Mouse (Mus musculus): ENCODE measurements around the gene Cct3.
"Not testable (repeated sequence)": the region's sequence is repeated elsewhere in the genome, so short reads cannot be mapped to it uniquely, and the experiment has no call there.

Gene Cct3

DNA sequence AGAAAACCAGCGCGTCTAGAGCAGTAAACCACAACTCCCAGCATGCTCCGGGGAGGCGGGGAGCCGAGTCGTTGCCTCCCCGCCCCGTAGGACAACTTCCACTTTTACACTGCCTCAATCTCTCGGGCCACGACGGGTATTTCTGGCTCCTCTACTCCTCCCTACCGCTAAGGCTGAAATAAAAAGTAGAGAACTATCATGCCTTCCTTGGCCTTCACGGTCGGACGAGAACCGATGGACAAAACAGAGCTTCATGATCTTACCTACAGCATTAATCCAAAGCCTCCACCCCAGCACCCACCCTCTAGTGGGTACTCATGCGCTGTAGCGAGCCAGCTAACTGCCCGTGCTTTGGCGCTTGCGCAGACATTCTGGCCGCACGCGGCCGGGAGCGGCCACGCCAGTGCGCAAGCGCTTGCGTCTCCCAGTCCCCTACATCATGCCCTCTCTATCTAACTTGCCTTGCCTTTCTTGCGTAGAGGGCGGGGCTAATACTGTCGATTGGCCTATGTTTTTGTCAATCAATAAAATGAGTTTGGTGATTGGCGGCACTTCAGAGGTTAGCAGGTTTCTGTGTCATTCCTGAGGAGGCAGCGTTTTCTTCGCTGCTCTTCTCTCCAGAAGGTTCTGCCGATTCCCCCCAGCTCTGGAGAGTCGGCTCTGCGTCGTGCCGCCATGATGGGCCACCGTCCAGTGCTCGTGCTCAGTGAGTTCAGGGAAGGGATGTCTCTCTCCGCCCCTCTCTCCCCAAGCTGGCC lies at the start of gene Cct3, which contains the start of gene Tsacc:
Gene Cct3, plus strand, starts transcription at position 556 of the 758 bp plus-strand sequence.
Gene Tsacc, minus strand, starts transcription at position 439 of the 758 bp plus-strand sequence.
- DNase-seq (ENCODE audit: low read depth, low spot score) = peak; percentile 99

DNA sequence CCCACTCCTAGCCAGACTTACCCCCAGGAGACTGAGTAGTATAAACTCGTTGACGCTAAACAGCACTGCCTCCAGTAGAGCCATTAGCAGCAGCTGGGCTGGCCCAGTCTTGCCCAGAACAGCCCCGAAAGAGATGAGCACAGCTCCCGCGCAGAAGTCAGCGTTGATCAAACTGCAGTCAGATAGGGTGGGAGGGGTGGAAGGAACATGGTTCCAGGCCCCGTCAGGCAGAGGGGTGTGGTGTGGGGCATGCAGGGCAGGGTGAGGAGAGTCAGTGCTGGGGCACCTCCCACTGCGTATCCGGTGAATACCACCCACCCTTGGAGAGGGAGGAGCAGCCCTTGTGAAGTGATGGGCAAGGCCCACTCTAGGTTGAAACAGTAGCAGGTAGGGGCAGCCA lies 49.2 kb upstream of the Cct3 start:
- no peak for DNase-seq (ENCODE audit: low read depth, low spot score)

DNA sequence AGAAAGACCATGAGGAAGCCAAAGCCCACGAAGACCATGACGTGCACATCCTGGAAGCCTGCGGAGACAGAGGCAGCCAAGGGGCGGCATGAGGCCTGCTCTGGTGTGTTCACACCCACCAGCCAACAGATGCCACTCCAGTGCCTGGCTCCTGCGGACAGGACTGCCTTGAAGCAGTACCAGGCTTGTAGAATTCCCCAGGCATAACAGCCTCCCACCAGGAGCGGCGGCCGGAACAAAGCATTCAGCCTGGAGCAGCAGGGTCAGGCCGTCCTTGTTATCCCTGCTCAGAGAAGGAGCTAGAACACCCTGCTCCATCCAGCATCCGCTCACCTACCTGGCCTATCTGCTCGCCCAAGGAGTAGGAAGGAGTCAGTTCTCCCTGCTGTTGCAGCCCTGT lies 48.5 kb upstream of the Cct3 start:
- DNase-seq (ENCODE audit: low read depth, low spot score) = no peak

DNA sequence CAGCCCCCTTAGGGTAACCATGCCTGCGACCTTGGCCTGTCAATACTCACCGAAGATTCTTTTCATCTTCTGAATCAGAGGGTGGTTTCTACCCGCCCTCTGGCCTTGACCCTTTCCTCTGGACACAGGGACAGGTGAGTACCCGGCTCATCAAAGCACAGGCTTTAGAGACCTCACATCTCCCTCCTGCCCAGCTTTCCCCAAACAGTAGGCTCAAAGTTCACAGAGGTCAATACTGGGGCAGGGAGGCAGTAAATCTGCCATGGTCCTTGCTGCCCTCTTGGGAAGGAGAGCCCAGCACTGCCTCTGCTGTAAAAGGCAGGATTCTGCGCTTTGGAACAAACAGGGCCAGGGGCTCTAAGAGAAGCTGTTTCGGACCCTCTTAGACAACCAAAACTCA lies 44.2 kb upstream of the Cct3 start:
- no peak for DNase-seq (ENCODE audit: low read depth, low spot score)

DNA sequence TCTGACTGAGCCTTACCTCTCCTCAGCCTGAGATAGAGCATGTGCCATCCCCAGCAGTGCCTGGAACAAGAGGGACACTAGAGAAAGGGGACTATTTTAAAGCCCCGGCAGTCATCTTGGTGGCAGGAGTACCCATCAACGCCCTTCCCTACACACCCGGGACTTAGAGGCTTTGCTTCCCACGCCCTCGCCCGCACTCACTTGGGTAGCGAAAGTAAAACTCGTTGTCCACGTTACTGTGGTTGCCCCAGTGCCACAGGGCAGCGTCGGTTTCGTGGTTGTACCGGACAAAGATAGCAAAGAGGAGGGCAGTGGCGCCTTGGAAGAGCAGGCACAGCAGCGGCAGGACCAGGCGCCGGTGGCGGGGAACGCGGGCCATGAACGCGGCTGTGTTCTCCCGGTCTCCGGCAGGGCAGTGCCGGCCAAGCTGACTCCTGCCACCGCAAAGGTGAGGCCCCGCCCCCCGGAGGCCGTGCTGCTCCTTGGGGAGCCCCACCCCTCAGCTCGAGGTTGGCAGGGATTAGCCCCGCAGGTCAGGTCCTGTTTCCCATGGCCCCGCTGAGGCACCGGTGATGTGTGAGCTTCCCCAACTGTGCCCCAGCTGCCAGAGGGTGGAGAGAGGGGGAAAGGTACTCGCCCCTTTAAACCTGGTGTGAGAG lies 42.5 kb upstream of the Cct3 start, which contains the start of gene Rhbg:
Gene Rhbg, minus strand, starts transcription at position 442 of the 659 bp plus-strand sequence.
- peak; percentile 43 for DNase-seq (ENCODE audit: low read depth, low spot score)

DNA sequence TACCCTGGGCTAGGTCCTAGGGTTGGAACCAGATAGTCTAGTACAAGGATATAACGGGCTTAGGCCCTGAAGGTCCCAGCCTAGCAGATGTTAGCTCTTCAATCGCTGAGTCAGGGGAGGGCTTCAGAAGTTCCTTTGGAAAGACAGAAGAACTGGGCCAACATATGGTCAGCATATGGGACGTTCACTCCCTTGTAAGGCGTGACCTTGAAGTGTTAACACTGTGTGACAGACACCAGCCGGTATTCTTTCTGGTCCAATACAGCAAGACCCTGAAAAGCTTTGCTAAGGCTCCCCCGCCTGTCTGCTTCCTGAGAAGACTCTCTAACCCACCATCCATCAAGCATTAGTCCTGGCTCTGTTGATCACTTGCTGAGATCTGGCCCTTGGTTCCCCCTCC lies 41.0 kb upstream of the Cct3 start:
- no peak for DNase-seq (ENCODE audit: low read depth, low spot score)

DNA sequence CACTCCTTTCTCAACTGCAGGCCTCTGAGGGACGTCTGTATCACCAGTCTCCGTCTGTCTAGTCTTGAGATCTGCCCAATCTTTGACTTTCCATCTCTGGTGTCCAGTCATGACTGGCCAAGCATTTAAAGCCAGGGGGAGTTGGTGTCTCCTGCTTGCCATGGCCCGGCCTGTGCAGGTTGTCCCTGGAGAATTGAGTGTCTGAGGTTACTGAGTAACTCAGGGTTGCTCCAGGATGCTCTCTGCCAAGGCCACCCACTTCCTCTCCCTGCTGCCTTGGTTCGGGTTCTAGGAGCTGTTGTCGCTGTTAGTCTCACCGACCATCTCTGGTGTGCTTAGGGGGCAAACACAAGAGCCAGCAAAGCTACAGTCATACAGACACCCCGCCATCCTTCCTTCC lies 40.5 kb upstream of the Cct3 start:
- DNase-seq (ENCODE audit: low read depth, low spot score) = no peak

DNA sequence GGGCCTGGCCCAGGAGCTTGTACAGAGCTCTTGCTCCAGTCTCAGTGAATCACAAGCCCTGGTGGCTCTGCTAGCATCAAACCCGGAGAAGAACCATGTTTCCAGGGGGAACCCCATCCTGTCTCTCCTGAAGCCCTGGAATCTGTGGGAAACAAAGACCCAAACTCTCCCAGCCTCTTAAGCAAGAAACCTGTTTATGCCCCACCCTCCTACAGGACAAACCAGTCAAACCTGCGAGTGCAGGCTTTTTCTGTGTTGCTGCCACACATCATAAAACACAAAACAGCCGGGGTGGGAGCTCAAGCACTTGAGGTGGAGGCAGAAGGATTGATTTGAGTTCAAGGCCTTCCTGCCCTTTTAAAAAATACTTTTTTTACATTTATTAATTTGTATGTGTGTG lies 34.6 kb upstream of the Cct3 start:
- no peak for DNase-seq (ENCODE audit: low read depth, low spot score)

DNA sequence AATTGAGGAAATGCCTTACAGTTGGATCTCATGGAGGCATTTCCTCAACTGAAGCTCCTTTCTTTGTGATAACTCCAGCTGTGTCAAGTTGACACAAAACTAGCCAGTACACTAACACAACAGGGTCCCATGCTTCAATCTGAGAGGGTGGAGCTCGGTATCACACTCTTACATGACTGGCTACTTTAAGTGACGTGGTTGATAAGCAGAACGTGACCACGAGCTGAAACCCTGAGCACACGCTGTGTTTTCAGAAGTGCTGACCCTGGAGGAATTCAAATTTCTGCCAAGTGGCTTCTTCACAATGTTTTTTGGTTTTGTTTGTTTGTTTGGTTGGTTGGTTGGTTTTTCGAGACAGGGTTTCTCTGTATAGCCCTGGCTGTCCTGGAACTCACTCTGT lies 28.9 kb upstream of the Cct3 start:
- not testable (repeated sequence) for DNase-seq (ENCODE audit: low read depth, low spot score)

DNA sequence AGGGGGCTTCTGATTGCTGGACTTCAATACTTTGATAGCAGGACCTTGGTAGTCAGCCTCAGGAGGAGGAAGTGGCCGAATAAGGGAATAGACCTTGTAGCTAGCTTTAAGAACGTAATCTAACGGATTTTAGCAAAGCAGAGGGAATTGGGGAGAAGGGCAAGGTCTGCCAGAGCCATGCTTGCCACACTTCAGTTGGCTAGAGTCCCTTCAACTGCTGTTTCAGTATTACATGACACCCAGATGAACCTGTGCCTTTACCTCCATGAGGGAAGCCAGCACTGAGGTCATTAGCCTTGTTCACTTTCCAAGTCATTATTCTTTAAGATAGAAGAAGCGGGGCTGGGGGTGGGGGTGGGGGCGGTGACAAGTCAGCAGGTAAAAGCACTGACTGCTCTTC lies 27.9 kb upstream of the Cct3 start:
- no peak for DNase-seq (ENCODE audit: low read depth, low spot score)

DNA sequence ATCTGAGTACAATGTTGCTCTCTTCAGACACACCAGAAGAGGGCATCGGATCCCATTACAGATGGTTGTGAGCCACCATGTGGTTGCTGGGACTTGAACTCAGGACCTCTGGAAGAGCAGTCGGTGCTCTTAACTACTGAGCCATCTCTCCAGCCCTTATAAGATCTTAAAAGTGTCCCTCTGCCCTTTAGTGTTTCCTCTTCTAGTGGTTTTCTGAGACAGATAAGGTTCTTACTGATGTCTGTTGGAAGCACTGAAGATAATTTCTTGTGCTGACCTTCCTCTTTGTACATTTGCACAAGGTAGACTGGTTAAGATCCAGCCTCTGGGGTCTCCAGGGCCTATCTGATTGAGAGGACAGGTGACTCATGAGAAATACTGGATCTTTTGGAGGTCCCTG lies 25.6 kb upstream of the Cct3 start:
- not testable (repeated sequence) for DNase-seq (ENCODE audit: low read depth, low spot score)

DNA sequence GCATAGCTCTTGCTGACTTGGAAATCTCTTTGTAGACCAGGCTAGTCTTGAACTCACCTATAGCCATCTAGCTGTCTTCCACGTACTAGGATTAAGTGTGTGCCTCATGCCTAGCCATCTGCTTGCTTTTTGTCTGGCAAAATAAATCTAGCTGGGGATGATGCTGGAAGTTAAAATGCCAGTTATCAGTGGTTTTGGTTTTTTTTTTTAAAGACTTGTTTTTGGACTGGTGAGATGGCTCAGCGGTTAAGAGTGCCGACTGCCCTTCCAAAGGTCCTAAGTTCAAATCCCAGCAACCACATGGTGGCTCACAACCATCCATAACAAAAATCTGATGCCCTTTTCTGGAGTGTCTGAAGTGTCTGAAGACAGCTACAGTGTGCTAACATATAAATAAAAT lies 25.1 kb upstream of the Cct3 start:
- DNase-seq (ENCODE audit: low read depth, low spot score) = no peak

DNA sequence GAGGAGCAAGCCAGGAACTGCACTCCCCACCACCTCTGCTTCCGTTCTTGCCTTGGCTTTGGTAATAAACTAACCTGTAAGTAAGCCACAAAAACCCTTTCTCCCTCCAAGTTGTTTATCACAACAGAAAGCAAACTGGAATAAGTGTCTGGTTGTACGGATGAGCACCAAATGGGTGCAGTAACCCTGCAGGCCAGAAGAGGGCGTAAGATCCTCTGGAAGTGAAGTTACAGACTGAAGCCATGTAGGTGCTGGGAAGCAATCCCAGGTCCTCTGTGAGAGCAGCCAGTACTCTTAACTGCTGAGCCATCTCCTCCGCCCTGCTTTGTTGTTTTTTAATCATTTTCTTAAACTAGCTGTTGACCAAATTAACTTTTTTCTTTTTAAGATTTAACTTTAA lies 22.9 kb upstream of the Cct3 start:
- DNase-seq (ENCODE audit: low read depth, low spot score) = peak; percentile 20

DNA sequence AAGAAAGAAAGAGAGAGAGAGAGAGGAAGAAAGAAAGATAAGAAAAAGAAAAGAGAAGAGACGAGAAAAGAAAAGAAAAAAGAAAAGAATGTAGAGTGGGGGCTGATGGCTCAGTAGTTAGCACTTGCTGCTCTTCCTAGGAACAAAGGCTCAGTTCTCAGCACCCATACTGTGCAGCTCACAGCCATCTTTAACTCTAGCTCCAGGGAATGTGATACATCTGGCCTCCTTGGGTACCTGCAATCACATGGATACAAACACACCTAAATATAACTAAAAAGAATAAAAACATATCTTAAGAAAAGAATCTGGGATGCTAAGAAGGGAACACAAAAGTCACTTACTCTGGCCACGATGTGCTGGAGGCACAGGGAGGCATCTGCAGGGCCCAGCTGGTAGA lies 20.8 kb upstream of the Cct3 start:
- DNase-seq (ENCODE audit: low read depth, low spot score) = no peak

DNA sequence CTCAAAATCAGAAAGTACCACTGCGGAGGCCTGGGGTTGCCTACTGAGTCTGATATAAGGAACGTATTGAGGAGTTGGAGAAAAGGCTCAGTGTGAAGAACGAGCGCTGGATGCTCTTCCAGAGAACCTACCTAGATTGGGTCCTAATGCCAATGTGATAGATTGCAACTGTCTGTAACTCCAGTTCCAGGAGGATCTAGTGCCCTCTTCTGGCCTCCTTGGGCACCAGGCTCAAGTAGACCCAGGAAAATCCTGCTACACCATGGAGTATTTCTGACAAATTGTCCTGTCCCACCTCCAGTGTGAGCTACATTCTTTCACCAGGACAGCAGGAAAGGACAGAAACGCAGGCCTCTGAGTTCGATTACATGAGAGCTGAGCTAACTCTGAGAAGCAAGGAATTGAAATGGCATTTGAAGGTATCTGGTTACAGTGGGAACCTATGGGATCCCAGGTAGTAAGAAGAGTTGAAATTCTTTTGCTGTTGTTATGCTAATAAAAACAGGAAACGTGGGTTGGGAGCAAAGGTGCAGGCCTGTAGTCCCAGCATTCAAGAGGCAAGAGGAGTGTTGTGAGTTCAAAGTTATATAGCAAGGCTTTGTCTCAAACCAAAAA lies 20.3 kb upstream of the Cct3 start:
- no peak for DNase-seq (ENCODE audit: low read depth, low spot score)

DNA sequence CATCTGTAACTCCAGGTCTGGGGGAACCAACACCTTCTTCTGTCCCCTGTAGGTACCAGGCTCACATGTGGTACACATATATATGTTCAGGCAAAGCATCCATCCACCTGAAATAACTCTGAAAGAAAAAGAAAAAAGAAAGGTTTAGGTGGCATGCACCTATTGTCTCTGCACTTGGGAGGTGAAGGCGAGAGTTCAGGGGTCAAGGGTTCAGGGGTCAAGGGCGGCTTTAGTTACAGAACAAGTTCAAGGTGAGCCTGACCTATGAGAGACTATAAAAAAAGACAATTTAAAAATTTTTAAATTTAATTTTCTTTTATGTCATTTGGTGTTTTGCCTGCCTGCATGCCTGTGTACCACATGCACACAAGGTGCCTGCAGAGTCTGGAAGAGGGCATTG lies 16.9 kb upstream of the Cct3 start:
- DNase-seq (ENCODE audit: low read depth, low spot score) = no peak

DNA sequence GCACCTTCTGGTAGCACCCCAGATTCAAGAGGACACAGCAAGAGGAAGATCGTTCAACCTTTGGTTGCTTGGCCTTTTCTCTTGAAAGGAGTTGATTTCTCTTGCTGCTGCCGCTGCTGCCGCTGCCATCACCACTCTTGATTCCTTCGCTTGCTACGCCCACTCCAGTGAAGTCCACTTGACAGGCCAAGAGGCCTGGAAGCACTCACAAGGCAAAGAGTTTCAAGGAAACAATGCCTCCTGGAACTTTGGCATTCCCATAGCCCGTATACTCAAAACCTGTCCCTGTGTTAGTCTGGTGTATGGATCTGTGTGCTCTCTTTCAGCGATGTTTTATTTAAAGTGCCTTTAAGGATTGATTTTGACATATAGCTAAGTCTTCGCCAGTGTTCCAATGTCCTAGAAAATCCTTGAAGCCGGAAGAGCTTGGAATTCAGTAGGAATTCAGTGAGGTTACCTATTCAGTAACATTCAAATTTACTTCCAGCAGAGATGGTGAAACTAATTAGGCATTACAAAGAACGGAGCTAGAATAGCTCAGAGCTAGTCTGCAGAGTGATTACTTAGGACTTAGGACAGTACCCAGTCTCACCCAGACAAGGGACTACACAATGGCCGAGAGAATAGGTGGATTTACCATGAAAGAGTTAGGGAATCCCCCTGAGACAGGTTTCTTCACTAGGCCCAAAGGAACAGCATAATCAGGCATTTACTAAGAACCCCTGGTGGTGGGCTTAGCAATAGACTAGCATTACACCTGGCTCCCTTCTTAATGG lies 15.6 kb upstream of the Cct3 start:
- DNase-seq (ENCODE audit: low read depth, low spot score) = not testable (repeated sequence)

DNA sequence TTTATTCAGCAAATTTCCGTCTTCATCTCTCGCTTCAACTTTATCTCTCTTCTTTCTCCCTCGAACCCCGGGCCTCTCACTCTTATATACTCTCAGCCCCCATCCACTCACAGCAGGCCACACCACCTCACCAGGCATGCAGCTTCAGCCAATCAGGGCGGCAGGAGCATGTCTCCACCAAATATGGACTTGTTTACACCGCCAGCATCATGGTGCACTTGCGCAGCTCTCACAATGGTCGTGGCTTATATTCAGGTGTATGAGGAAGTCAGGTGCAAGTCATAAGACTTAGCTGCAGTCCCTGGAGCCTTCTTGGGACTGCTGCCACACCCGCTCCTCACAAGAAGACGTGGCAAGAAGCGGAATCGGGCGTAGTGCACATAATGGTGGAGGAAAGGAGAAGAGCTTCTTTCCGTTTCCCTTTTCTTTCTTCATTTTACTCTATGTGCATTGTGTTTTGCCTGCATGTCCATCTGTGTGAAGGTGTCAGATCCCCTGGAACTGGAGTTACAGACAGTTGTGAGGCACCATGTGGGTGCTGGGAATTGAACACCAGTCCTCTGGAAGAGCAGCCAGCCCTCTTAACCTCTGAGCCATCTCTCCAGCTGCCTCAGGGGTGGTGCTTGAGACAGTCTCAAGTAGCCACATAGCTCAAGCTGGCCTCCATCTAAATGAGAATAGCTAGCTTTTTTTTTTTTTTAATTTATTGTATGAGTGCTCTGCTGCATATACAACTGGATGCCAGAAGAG lies 11.9 kb upstream of the Cct3 start:
- not testable (repeated sequence) for DNase-seq (ENCODE audit: low read depth, low spot score)

DNA sequence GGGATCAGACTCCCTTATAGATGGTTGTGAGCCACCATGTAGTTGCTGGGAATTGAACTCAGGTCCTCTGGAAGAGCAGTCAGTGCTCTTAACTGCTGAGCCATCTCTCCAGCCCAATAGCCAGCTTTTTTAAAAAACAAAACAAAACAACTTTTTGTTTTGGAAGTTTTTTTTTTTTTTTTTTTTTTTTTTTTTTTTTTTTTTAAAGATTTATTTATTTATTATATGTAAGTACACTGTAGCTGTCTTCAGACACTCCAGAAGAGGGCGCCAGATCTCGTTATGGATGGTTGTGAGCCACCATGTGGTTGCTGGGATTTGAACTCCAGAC lies 11.4 kb upstream of the Cct3 start:
- not testable (repeated sequence) for DNase-seq (ENCODE audit: low read depth, low spot score)

DNA sequence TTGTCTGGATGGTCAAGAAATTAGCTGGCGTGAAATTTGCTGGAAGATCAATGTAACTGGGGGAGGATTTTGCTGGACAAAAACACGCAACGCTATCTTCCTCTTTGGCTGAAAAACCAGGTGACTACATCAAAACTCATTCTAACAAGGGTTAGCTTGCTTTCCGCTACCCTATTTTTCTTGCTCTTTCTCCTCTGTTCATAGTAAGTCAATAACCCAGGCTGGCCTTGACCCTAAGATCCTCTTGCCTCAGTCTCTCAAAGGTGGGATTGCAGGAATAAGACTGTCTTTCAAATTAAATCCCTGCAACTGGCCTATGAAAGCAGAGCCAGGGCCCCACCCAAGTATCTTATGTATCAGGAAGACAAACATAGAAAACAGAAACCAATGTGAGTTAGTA lies 9.8 kb upstream of the Cct3 start, which contains the start of gene Gm38392:
Gene Gm38392, minus strand, starts transcription at position 101 of the 400 bp plus-strand sequence.
- no peak for DNase-seq (ENCODE audit: low read depth, low spot score)

DNA sequence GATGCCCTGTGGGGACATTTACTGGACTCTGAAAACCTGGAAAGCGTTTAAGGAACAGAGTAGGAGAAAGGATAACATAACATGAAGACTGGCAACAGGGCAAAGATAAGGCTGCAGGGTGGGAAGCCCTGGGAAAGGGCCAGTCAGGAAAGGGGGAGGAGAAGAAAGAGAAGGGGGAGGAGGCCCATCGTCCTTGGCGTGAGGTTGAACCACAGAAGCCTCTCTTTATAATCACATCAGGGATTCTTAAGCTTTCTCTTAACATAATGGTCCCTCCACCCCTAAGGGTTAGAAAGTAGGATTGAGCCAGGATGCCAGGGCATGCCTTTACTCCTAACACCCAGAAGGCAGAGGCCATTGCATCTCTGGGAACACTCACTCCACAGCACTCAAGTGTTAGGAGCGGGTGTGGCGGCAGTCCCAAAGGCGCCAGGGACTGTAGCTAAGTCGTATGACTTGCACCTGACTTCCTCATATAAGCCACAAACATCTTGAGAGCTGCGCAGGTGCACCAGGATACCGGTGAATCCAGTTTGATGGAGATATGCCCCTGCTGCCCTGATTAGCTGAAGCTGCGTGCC lies 8.7 kb upstream of the Cct3 start:
- DNase-seq (ENCODE audit: low read depth, low spot score) = not testable (repeated sequence)
